27 mouse cellular contexts compared by ENCODE assay signal in genomic region chr3:143501017-143501416, GRCm38 (mm10).
"Had no signal": no experiment of that assay in that cellular context is flagged by ENCODE, and none has a peak within 500 bp of the region (broad histone marks: within the 10 kb centered on the region; RNA-seq: fewer than 3 reads in every experiment).

No protein-coding gene starts in this region.

- H3K27me3 ChIP-seq: heart, embryonic 12.5 days; heart, embryonic 13.5 days; heart, embryonic 15.5 days; hindbrain, embryonic 12.5 days; hindbrain, embryonic 13.5 days; hindbrain, embryonic 15.5 days; intestine, embryonic 15.5 days; kidney, embryonic 15.5 days had no signal

- H3K36me3 ChIP-seq: heart, embryonic 10.5 days; heart, embryonic 12.5 days; heart, embryonic 13.5 days; heart, embryonic 15.5 days; hindbrain, embryonic 10.5 days; hindbrain, embryonic 12.5 days; hindbrain, embryonic 13.5 days; hindbrain, embryonic 15.5 days; intestine, embryonic 15.5 days; kidney, embryonic 15.5 days had no signal

- H3K4me3 ChIP-seq: heart, embryonic 10.5 days; heart, embryonic 12.5 days; heart, embryonic 13.5 days; heart, embryonic 15.5 days; hindbrain, embryonic 10.5 days; hindbrain, embryonic 12.5 days; hindbrain, embryonic 13.5 days; hindbrain, embryonic 15.5 days; intestine, embryonic 15.5 days; kidney, embryonic 15.5 days; layer of hippocampus, adult 2 months; left cerebral cortex, adult 2 months had no signal

- DNase-seq: heart, postnatal 10 days; heart, postnatal 14 days; heart, postnatal 36 days; heart, postnatal 4 days; kidney, adult 11 months; kidney, adult 18-20 months; kidney, adult 2 months; kidney, adult 8-10 months; kidney, adult 9 months; kidney, postnatal 10 days; kidney, postnatal 14 days; kidney, postnatal 25 days; kidney, postnatal 36 days; kidney, postnatal 4 days; layer of hippocampus, postnatal 36 days had no signal
